Mouse (Mus musculus): Measurements from ENCODE around the gene Armc10.
"Not testable (repeated sequence)": the region's sequence is repeated elsewhere in the genome, so short reads cannot be mapped to it uniquely, and the experiment has no call there.

The Armc10 gene

DNA sequence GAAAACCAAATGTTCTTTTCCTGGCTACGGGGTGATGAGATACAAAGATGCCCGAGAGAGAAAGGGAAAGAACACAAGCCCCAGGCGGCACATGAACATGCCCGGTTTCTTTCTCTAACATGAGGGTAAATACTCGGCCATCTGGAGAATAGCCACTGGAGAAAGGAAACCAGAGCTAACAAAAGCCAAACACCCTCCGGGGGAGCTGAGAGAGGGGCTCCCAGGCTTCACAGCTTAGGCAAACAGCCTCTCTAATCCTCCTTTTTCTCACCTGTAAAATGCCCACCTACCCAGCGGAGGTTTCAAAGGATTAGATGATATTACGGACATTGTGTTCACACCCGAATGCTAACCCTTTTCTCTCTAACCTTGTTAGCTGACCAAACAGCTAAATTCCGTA, 39.4 kb downstream of the Armc10 start:
- CTCF ChIA-PET = interaction anchor here in 2 of 4 experiments (0.6 kb wide), 2 partner anchors 9 to 1408 kb away, joined by 3 read pairs; no protein-coding TSS in a partner anchor
- POLR2A ChIA-PET = interaction anchor here (0.7 to 3.8 kb wide), 10 partner anchors 11 to 39 kb away, joined by 3 to 45 read pairs (median 5); partner anchors contain the start of genes Napepld (in 3 of the 4), Armc10 (in 1 of the 4) and Fbxl13 (in 1 of the 4)

- CTCF ChIA-PET = interaction anchor here in 2 of 4 experiments (0.6 kb wide), 2 partner anchors 221 to 1129 kb away, joined by 4 to 7 read pairs; no protein-coding TSS in a partner anchor
- POLR2A ChIA-PET = interaction anchor here in 3 of 4 experiments (0.6 to 2.6 kb wide), 6 partner anchors 9 to 751 kb away, joined by 3 to 13 read pairs (median 4); partner anchors contain the start of gene Napepld (in 2 of the 3)
Observed at GRCm38 (mm10) chr5:21687042-21687441, 41.4 kb downstream of the Armc10 start.

- ChIA-PET POLR2A (interaction anchor here in 3 of 4 experiments (1.0 to 2.1 kb wide), 3 partner anchors 9 to 82 kb away, joined by 3 to 19 read pairs (median 3); partner anchors contain the start of gene Napepld (in 2 of the 3)), CTCF (no interaction called here)
Observed at GRCm38 (mm10) chr5:21692230-21692629, 46.6 kb downstream of the Armc10 start.

GRCm38 (mm10) chr5:21693372-21693870, 47.8 kb downstream of the Armc10 start:
- ChIA-PET CTCF (no interaction called here), POLR2A (interaction anchor here in 2 of 4 experiments (0.6 to 1.0 kb wide), 2 partner anchors 10 to 18 kb away, joined by 3 read pairs; no protein-coding TSS in a partner anchor)

GRCm38 (mm10) chr5:21694854-21695490, 49.4 kb downstream of the Armc10 start:
- CTCF ChIA-PET = no interaction called here
- POLR2A ChIA-PET = no interaction called here

DNA sequence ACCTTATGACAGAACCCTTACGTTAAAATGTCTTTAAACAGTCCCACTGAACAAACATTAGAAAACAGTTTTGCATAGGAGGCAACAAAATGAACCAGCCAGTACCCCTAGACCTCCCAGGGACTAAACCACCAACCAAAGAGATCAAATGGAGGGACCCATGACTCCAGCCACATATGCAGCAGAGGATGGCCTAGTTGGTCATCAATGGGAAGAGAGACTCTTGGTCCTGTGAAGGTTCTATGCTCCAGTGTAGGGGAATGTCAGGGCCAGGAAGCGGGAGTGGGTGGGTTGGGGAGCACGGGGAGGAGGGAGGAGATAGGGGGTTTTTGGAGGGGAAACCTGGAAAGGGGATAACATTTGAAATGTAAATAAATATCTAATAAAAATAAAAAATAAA, 53.9 kb downstream of the Armc10 start:
- POLR2A ChIA-PET = interaction anchor here in 2 of 4 experiments (0.6 to 2.8 kb wide), 4 partner anchors 8 to 36 kb away, joined by 3 to 26 read pairs (median 12); no protein-coding TSS in a partner anchor
- CTCF ChIA-PET = not testable (repeated sequence)

DNA sequence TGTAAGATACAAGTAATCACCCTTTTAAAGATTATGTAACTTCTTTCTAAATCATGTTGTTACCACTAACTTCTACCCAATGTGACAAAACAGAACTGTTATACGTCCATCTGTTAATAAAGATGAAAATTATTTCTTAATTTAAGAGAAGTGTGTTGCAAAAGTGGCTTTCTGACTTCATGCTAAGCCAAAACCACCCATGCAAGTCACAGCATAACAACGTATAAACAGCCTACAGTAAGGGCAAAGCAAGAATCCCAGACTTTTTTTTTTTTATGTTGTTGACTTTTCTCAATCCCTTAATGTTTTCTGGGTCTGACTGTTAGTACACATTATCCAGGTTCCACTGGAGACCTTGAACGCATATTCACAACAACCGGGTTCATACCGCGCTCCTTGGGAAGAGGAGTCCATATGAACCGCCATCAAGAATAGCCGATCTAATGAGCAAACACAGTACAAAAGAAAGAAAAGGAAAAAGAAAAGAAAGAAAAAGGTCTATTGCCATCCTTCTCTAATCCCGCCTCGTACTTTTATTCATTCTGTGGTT, 54.7 kb downstream of the Armc10 start:
- POLR2A ChIA-PET = interaction anchor here (0.6 to 3.6 kb wide), 32 partner anchors 8 to 92 kb away, joined by 3 to 69 read pairs (median 17); partner anchors contain the start of genes Armc10 (in 2 of the 4) and Fbxl13 (in 2 of the 4)
- CTCF ChIA-PET = interaction anchor here in 2 of 4 experiments (1.2 to 1.4 kb wide), 2 partner anchors 22 to 59 kb away, joined by 3 to 4 read pairs; no protein-coding TSS in a partner anchor

GRCm38 (mm10) chr5:21700934-21701333, 55.3 kb downstream of the Armc10 start:
- POLR2A ChIA-PET = interaction anchor here (0.5 to 3.6 kb wide), 76 partner anchors 8 to 1733 kb away, joined by 3 to 69 read pairs (median 6); partner anchors contain the start of genes Armc10 (in 3 of the 4), Fbxl13 (in 3 of the 4), Dnajc2 (in 2 of the 4) and Psmc2 (in 2 of the 4)
- CTCF ChIA-PET = interaction anchor here (0.9 to 1.7 kb wide), 8 partner anchors 12 to 60 kb away, joined by 3 to 9 read pairs (median 4); partner anchors contain the start of gene Pmpcb (in 1 of the 4)

DNA sequence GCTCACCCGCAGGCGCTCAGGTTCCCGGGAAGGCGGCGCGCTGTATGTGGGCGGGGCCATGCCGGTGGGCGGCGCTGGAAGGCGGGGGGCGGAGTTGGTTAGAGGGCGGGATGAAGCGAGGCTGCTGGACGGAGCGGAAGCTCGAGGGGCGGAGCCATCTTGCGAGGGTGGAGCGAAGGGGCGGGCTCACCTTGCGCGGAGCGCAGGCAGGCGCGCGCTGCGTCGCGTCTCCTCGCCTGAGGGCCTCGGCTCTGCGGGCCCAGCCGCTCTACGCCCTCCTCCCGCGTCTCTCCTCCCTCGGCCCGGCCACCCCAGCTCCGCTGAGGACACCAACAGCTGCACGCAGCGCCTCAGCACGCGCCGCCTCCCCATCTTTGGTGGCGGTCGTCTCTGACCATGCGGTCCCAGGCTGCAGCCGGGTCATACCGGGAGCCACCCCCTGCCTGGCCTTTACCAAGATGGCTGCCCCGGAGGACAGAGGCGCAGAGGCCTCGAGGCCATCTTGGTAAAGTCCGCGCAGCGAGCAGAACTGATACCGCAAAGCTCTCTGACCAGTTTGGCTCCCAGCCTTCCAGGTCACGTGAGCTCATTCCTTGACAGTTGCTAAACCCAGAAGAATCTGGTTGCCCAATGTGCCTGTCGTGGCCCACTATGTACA, 55.9 kb downstream of the Armc10 start, which contains the start of gene Napepld:
Gene Napepld, minus strand, starts transcription at position 46 of the 658 bp plus-strand sequence.
- ChIA-PET CTCF (interaction anchor here (0.9 to 1.7 kb wide), 9 partner anchors 13 to 60 kb away, joined by 3 to 9 read pairs (median 3); partner anchors contain the start of gene Pmpcb (in 1 of the 4)), POLR2A (interaction anchor here (0.5 to 3.6 kb wide), 89 partner anchors 8 to 1732 kb away, joined by 3 to 69 read pairs (median 5); partner anchors contain the start of genes Armc10 (in 3 of the 4), Fbxl13 (in 3 of the 4), Dnajc2 (in 2 of the 4) and Psmc2 (in 2 of the 4))

DNA sequence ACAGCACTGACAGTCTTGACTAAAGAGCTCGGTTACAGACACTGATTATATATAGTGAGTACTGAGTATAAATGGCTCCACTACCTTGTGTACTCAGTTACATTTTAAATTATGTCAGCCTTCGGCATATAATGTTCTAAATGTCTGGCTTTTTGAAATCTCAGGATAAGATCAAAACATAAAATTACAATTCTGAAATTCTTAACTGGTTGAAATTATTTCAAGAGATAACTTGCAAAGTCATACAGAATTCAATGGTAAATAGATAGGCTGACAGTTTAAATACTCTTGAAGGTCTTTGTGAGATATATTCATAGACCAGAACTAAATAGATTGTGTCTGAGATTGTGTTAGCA, 56.4 kb downstream of the Armc10 start:
- ChIA-PET CTCF (interaction anchor here in 2 of 4 experiments (1.0 to 1.7 kb wide), 4 partner anchors 20 to 34 kb away, joined by 3 to 9 read pairs (median 6); partner anchors contain the start of gene Pmpcb (in 1 of the 2)), POLR2A (interaction anchor here (0.6 to 3.6 kb wide), 70 partner anchors 7 to 1732 kb away, joined by 3 to 69 read pairs (median 6); partner anchors contain the start of genes Armc10 (in 3 of the 4), Fbxl13 (in 3 of the 4) and Kmt2e (in 1 of the 4))

GRCm38 (mm10) chr5:21702873-21703475, 57.4 kb downstream of the Armc10 start:
- ChIA-PET POLR2A (interaction anchor here in 3 of 4 experiments (1.0 to 3.6 kb wide), 8 partner anchors 9 to 648 kb away, joined by 3 to 69 read pairs (median 8); no protein-coding TSS in a partner anchor), CTCF (no interaction called here)

DNA sequence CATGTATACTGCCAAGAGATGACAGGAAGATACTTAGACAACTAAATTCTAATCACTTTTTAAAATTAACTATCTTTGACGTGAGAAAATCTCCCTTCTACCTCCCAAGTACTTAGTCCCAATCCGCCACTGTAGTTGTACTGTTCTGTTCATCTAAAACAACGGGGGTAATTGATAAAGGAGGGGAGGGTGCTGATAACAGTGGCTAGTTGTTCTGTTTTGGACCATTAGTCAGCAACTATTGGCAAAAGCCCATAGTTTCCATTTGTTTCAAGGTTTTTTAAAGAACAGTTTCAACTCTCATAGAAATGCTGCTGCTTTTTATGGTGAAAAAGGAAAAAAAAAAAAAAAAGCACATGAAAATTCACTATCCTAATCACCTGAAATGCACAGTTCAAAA, 58.1 kb downstream of the Armc10 start:
- CTCF ChIA-PET = interaction anchor here in 1 of 4 experiments (0.6 kb wide), 1 partner anchor 374 kb away, joined by 5 read pairs; no protein-coding TSS in a partner anchor
- POLR2A ChIA-PET = interaction anchor here in 2 of 4 experiments (1.0 to 3.6 kb wide), 4 partner anchors 9 to 28 kb away, joined by 3 to 69 read pairs (median 35); no protein-coding TSS in a partner anchor

DNA sequence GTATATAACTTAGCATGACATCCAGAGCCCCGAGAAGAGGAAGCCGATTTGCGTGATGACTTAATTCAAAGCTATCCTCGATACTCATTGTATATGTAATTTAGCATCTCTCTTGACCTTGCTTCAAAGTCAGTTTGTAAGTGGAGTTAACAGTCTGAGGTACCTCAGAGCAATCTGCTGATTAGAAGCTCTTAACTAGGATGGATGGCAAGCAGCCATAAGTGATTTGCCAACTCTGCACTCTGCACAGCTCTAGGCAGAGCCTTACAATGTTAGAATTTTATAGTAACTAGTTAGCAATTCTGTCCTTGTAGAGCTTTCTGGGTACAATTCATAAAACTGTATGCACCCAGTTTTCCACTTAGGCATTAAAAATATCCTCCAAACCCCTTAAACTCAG, 60.9 kb downstream of the Armc10 start:
- POLR2A ChIA-PET = interaction anchor here in 1 of 4 experiments (1.3 to 1.4 kb wide), 2 partner anchors 10 to 30 kb away, joined by 3 to 7 read pairs; no protein-coding TSS in a partner anchor
- CTCF ChIA-PET = no interaction called here

DNA sequence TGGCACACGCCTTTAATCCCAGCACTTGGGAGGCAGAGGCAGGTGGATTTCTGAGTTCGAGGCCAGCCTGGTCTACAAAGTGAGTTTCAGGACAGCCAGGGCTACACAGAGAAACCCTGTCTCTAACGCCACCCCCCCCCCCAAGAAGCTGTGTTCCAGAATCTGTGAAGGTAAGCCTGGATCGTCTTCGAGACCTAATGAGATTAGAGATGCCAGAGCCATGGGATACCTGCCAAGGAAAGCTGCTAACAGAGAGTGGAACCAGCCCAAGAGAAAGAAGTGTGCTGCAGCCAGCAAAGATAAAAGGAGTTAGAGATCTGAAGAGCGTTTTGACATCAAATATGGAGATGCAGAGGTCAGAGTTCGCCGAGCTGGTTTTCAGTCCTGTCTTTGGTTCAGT, 62.4 kb downstream of the Armc10 start:
- POLR2A ChIA-PET = interaction anchor here in 1 of 4 experiments (0.7 kb wide), 1 partner anchor 11 kb away, joined by 4 read pairs; no protein-coding TSS in a partner anchor

More for the DNA sequence above, 62.4 kb downstream of the Armc10 start:
- CTCF ChIA-PET = not testable (repeated sequence)

Measured in embryonic stem cell, embryonic (primary cell).